Mouse (Mus musculus): ENCODE data around the gene Stat2.
A peak's percentile ranks its signal among the peaks of the same experiment; 100 is the strongest.

The Stat2 gene

GRCm38 (mm10) chr10:128270287-128270841, at the start of gene Stat2:
Gene Stat2, plus strand, starts transcription at chr10:128270559.
- DNase-seq (ENCODE audit: low spot score), result peak; percentile 98

GRCm38 (mm10) chr10:128221533-128222286, 48.6 kb upstream of the Stat2 start:
- no peak for DNase-seq (ENCODE audit: low spot score)

- DNase-seq (ENCODE audit: low spot score), result no peak
These were observed 45.3 kb upstream of the Stat2 start for GRCm38 (mm10) chr10:128225064-128225463.

GRCm38 (mm10) chr10:128225538-128225937, 44.8 kb upstream of the Stat2 start, which contains the start of gene Mip:
Gene Mip, plus strand, starts transcription at chr10:128225838.
- no peak for DNase-seq (ENCODE audit: low spot score)

- no peak for DNase-seq (ENCODE audit: low spot score)
These were observed 42.8 kb upstream of the Stat2 start for GRCm38 (mm10) chr10:128227592-128227991.

- no peak for DNase-seq (ENCODE audit: low spot score)
These were observed 42.4 kb upstream of the Stat2 start for GRCm38 (mm10) chr10:128228009-128228408.

GRCm38 (mm10) chr10:128230582-128230981, 39.8 kb upstream of the Stat2 start:
- no peak for DNase-seq (ENCODE audit: low spot score)

GRCm38 (mm10) chr10:128231146-128231545, 39.2 kb upstream of the Stat2 start:
- DNase-seq (ENCODE audit: low spot score), result no peak

GRCm38 (mm10) chr10:128231697-128232419, 38.5 kb upstream of the Stat2 start, which contains the start of gene Timeless:
Gene Timeless, plus strand, starts transcription at chr10:128232065.
- DNase-seq (ENCODE audit: low spot score), result peak; percentile 79

- DNase-seq (ENCODE audit: low spot score), result peak; percentile 83
These were observed 37.9 kb upstream of the Stat2 start for GRCm38 (mm10) chr10:128232420-128232985.

GRCm38 (mm10) chr10:128236321-128236720, 34.0 kb upstream of the Stat2 start:
- DNase-seq (ENCODE audit: low spot score), result peak; percentile 70

- DNase-seq (ENCODE audit: low spot score), result no peak
These were observed 32.4 kb upstream of the Stat2 start for GRCm38 (mm10) chr10:128237807-128238480.

- DNase-seq (ENCODE audit: low spot score), result no peak
These were observed 31.2 kb upstream of the Stat2 start for GRCm38 (mm10) chr10:128239140-128239539.

GRCm38 (mm10) chr10:128240131-128240530, 30.2 kb upstream of the Stat2 start:
- DNase-seq (ENCODE audit: low spot score), result no peak

GRCm38 (mm10) chr10:128243252-128243651, 27.1 kb upstream of the Stat2 start:
- DNase-seq (ENCODE audit: low spot score), result no peak

- DNase-seq (ENCODE audit: low spot score), result no peak
These were observed 26.2 kb upstream of the Stat2 start for GRCm38 (mm10) chr10:128244121-128244520.

- DNase-seq (ENCODE audit: low spot score), result peak; percentile 32
These were observed 23.2 kb upstream of the Stat2 start for GRCm38 (mm10) chr10:128247020-128247732.

GRCm38 (mm10) chr10:128250565-128250964, 19.8 kb upstream of the Stat2 start:
- DNase-seq (ENCODE audit: low spot score), result no peak

GRCm38 (mm10) chr10:128253677-128254255, 16.6 kb upstream of the Stat2 start, which contains the start of gene Apon:
Gene Apon, plus strand, starts transcription at chr10:128254096.
- peak; percentile 77 for DNase-seq (ENCODE audit: low spot score)

GRCm38 (mm10) chr10:128255925-128256324, 14.4 kb upstream of the Stat2 start:
- DNase-seq (ENCODE audit: low spot score), result no peak

GRCm38 (mm10) chr10:128256328-128256727, 14.0 kb upstream of the Stat2 start:
- no peak for DNase-seq (ENCODE audit: low spot score)

Data from adipocyte (in vitro differentiated cells).